8 mouse cellular contexts compared by ENCODE assay signal in the genomic region with DNA sequence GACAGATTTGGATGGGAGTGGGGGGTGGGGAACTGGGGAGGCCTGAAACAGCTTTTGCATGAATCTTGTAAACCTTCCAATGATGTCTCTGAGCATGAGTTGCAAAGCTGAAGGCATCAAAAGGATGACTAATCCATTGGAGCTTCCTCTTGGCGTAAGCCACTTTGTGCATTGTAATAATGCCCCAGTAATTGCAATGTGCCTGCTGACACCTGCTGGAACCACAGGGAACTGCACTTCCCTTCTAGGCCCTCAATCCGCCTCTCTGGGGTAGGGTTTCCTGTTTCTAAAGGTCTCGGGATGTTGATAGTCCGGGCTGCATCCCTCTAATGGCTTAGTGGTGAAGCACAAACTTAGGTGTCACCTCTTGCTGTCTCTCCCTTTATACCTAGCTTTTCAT. TPM values are rescaled to one million over a fixed set of nuclear protein-coding genes. Genes with fewer than 3 reads are reported as not detected.
DNase-seq lines count a peak whose midpoint lies in the region; ATAC-seq and TF ChIP-seq lines count a peak whose summit lies in the region.

No protein-coding gene starts in this region.

- peak; percentile 28; the same call in 1 of the 2 replicates for TF ChIP-seq CTCF in forebrain, postnatal 0 days (IDR thresholded peaks at IDR 0.05; ENCODE audit: low read depth)

- H3K4me1 ChIP-seq in forebrain, postnatal 0 days (ENCODE audit: insufficient read depth), result no peaks in the 10 kb centered on the region
- no peaks in the 10 kb centered on the region for H3K4me1 ChIP-seq in forebrain, embryonic 14.5 days (ENCODE audit: control insufficient read depth, insufficient read depth, low read length)
- no peaks in the 10 kb centered on the region for H3K4me1 ChIP-seq in embryonic facial prominence, embryonic 10.5 days

- no peak for ATAC-seq in forebrain, postnatal 0 days
- no peak for ATAC-seq in forebrain, embryonic 14.5 days
- peak; percentile 89 for ATAC-seq in activated CD4-positive, CD25-positive, alpha-beta regulatory T cell, adult 4 months

- intact Hi-C loops in gastrocnemius, postnatal 14 days (cut with DNase I; ENCODE audit: low total_unique reads), result no loop called here

- no peak overlapping the region for H3K9ac ChIP-seq in forebrain, postnatal 0 days
- H3K9ac ChIP-seq in forebrain, embryonic 14.5 days (ENCODE audit: low read length), result no peak overlapping the region

- H3K9me3 ChIP-seq in forebrain, postnatal 0 days (ENCODE audit: low read length), result no peaks in the 10 kb centered on the region
- no peaks in the 10 kb centered on the region for H3K9me3 ChIP-seq in forebrain, embryonic 14.5 days (replicated peaks; ENCODE audit: control insufficient read depth, low read length)
- no peaks in the 10 kb centered on the region for H3K9me3 ChIP-seq in embryonic facial prominence, embryonic 10.5 days

- H3K27ac ChIP-seq in forebrain, postnatal 0 days (ENCODE audit: low read depth, low read length), result no peak overlapping the region
- H3K27ac ChIP-seq in forebrain, embryonic 14.5 days (ENCODE audit: low read depth, low read length), result no peak overlapping the region
- H3K27ac ChIP-seq in embryonic facial prominence, embryonic 10.5 days (replicated peaks), result no peak overlapping the region

- no peak overlapping the region for H3K4me3 ChIP-seq in forebrain, postnatal 0 days (ENCODE audit: low read depth, low read length)
- no peak overlapping the region for H3K4me3 ChIP-seq in forebrain, embryonic 14.5 days (ENCODE audit: low read depth, low read length)
- H3K4me3 ChIP-seq in embryonic facial prominence, embryonic 10.5 days, result no peak overlapping the region

- no peaks in the 10 kb centered on the region for H3K36me3 ChIP-seq in forebrain, postnatal 0 days (ENCODE audit: insufficient read depth)
- no peaks in the 10 kb centered on the region for H3K36me3 ChIP-seq in forebrain, embryonic 14.5 days (ENCODE audit: control insufficient read depth, insufficient read depth, low read length)
- H3K36me3 ChIP-seq in embryonic facial prominence, embryonic 10.5 days (replicated peaks), result no peaks in the 10 kb centered on the region

- no peak overlapping the region for H3K4me2 ChIP-seq in forebrain, postnatal 0 days (ENCODE audit: low read depth)
- H3K4me2 ChIP-seq in forebrain, embryonic 14.5 days (ENCODE audit: low read length), result no peak overlapping the region

- 88% methylated on average over 4 of the region's 4 CpGs for WGBS in forebrain, postnatal 0 days
- 86% methylated on average over 4 of the region's 4 CpGs for WGBS in forebrain, embryonic 14.5 days
- WGBS in embryonic facial prominence, embryonic 10.5 days, result 86% methylated on average over 4 of the region's 4 CpGs

- H3K27me3 ChIP-seq in forebrain, postnatal 0 days (ENCODE audit: insufficient read depth, low read length), result no peaks in the 10 kb centered on the region
- H3K27me3 ChIP-seq in forebrain, embryonic 14.5 days (replicated peaks; ENCODE audit: control insufficient read depth, insufficient read depth, low read length), result no peaks in the 10 kb centered on the region
- 0 out of 2 replicates have a peak, but pooled peaks cover 8% of the 10 kb centered on the region for H3K27me3 ChIP-seq in embryonic facial prominence, embryonic 10.5 days (replicated peaks; ENCODE audit: low read depth, poor library complexity, severe bottlenecking)

- no peak for DNase-seq in forebrain, postnatal 0 days
- no peak for DNase-seq in forebrain, embryonic 14.5 days (ENCODE audit: low spot score)
- DNase-seq in 416B (ENCODE audit: low read depth), result peak; percentile 91
- peak; percentile 68 for DNase-seq in lung, postnatal 36 days
- no peak for DNase-seq in layer of hippocampus, adult 9-10 months (ENCODE audit: low spot score)
- DNase-seq in embryonic facial prominence, embryonic 10.5 days (ENCODE audit: low spot score), result no peak
- no peak for DNase-seq in gastrocnemius, postnatal 14 days

RNA-seq across cellular contexts. Expression of a gene that starts 52.3 kb away (rescaled TPM):
- 43.2 and 43.5 TPM in 2 replicates for total RNA-seq in forebrain, postnatal 0 days (2014; rRNA removed)
- polyA plus RNA-seq in forebrain, postnatal 0 days (2015; fragmentation: Nextera tagmentation; extraction: Ambion mirVana), result 19.8 and 26.6 TPM in 2 replicates
- polyA plus RNA-seq in forebrain, embryonic 14.5 days (2014; fragmentation: Nextera tagmentation; extraction: Ambion mirVana), result 20.8 and 22.9 TPM in 2 replicates
- polyA plus RNA-seq in activated CD4-positive, CD25-positive, alpha-beta regulatory T cell, adult 4 months (2017; shearing (Covaris generic)), result 1 to 10 TPM in 1 of 2 experiments, under 1 TPM in 1; 0.56 to 1.5 TPM
- 28.0 and 30.5 TPM in 2 replicates for polyA plus RNA-seq in embryonic facial prominence, embryonic 10.5 days (2016; fragmentation: Nextera tagmentation; extraction: Ambion mirVana)
- 10 to 100 TPM; 15.6 to 16.7 TPM for total RNA-seq in gastrocnemius, postnatal 14 days (2021)

Comparison
In these comparisons a context has a peak if more than half of its experiments do, and no peak if none do; other contexts are left out.
1. DNase-seq: peak in 416B (single experiment) and lung, postnatal 36 days (single experiment); none in forebrain, postnatal 0 days (single experiment), forebrain, embryonic 14.5 days (single experiment), layer of hippocampus, adult 9-10 months (single experiment), embryonic facial prominence, embryonic 10.5 days (single experiment) and gastrocnemius, postnatal 14 days (single experiment).